Mouse (Mus musculus): ENCODE measurements around the gene Mfap4.

The Mfap4 gene

GRCm38 (mm10) chr11:61484613-61485540 lies at the start of gene Mfap4:
Gene Mfap4, plus strand, starts transcription at chr11:61485431.
- peak; percentile 54 for DNase-seq

DNA sequence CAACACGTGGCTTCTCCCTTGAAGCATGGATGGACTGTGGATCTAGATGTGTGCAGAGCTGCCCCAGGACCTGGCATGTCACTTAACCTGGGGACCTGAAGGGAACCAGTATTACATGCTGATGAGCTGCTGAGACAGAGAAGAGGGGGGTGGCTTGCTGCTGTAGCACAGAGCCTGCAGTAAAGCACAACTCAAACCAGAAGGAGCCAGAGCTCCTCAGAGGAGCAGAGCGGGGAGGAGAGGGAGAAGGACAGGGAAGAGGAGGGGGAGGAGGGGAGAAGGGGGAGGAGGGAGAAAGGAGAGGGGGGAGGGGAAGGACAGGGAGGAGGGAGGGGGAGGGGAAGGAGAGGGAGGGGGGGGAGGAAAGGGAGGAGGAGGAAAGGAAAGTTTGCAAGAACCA lies 48.9 kb upstream of the Mfap4 start:
- DNase-seq = no peak

GRCm38 (mm10) chr11:61439170-61439569 lies 46.1 kb upstream of the Mfap4 start:
- DNase-seq = no peak

- no peak for DNase-seq
Observed at GRCm38 (mm10) chr11:61440416-61440815, 44.8 kb upstream of the Mfap4 start.

DNA sequence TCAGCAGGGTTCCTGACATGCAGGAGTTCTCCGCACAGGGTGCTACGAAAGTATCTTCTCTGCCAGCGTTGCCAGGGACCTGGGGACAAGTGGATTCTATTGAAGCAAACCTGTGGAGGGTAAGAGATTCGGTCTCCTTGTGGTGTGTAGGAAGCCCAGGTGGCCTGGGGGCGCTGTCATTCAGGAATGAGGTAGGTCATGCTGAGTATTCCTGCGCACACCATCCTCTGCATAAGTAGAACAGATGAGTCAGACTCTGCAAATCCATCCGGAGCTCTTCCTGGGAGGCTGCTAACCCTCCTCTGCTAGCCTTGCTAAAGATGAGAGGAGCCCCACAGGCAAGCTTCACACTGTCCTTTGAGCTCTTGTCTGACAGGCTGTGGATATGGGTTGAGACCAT lies 43.6 kb upstream of the Mfap4 start:
- DNase-seq = no peak

- DNase-seq = no peak
Observed at GRCm38 (mm10) chr11:61443807-61444206, 41.4 kb upstream of the Mfap4 start.

- no peak for DNase-seq
Observed at GRCm38 (mm10) chr11:61447296-61447695, 37.9 kb upstream of the Mfap4 start.

GRCm38 (mm10) chr11:61448041-61448440 lies 37.2 kb upstream of the Mfap4 start:
- DNase-seq = no peak

DNA sequence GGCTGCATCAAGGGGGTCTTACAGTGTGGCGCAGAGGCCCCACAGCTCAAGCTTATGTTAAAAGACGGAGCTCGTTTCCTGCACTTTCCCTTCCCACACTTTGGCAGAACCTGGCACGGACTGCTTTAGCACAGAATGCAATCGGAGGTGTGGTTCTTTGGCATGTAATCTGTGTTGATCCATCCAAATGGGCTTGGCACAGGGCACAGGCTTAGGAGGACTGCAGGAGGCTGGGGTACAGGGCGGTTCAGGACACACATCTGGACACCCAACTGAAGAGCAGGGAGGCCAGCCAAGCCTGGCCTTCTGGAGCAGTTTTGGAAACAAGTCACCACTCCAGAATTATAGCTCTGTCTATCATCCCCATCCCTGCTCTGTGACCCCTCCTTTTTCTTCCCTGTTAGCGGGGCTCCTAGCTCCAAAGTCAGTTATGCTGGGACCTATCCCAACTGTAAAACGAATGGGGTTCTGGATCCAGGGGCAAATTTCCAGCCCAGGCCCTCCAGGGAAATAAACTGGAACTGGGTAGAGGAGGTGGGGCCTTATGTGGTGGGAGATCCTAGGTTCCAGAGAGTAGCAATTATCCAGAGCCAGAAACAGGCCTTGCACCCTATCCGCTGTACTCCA lies 36.5 kb upstream of the Mfap4 start:
- no peak for DNase-seq

DNA sequence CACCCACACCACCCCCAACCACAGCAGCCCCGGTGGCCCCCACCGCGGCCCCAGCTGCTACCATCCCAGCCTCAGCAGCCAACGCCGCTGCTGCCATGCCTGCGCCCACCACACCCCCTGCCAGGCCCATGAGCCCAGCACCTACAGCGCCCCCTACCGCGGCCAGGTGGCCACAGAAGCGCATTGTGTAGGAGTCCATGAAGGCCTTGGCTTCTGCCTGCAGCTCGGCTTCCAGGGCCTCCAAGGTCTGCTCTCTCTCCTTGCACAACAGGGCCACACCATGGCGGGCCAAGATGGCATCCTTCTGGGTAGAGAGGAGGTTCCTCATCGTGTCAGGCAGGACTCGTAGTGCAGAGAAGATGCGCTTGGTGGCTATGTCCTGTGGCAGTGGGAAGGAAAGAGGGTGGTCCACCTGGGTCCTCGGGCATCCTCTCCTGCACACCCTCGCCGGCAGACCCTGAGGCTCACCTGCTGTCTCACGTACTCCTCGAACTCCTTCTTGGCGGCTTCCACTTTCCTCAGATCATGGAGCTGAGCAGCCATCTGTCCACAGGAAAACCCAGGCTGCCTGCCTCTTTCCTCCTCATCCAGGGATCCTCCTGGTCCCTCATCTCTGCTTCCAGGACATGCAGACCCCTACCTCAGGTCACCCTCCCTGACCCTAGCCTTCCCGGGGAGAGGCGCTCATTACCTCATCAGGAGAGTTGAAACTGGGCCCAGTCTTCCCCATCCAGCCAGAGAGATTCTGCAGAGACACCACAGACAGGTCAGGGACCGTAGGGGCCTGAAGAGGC lies 35.5 kb upstream of the Mfap4 start:
- DNase-seq = peak; percentile 22

DNA sequence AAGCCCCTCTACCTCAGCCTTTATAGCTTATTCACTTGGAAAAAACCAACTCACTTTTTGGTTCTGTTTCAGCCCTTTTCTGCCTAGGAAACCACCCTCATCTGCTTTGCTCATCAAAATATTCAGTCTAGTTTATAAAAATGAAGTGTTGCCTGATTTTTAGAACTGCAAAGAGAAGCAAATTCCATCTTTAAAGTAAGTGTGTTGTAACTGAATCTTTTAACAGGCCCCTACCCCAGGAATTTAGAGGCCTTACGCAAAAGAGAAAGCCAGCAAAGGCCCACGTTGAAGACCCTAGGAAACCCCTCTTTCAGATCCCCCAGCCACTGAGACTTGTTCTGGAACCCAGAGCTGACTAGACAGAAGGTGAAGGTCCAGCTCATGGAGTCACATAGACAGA lies 21.2 kb upstream of the Mfap4 start:
- DNase-seq = no peak

- DNase-seq = no peak
Observed at GRCm38 (mm10) chr11:61465422-61465821, 19.8 kb upstream of the Mfap4 start.

GRCm38 (mm10) chr11:61468534-61468933 lies 16.7 kb upstream of the Mfap4 start:
- no peak for DNase-seq

- no peak for DNase-seq
Observed at GRCm38 (mm10) chr11:61469317-61469917, 15.8 kb upstream of the Mfap4 start.

GRCm38 (mm10) chr11:61470880-61471279 lies 14.4 kb upstream of the Mfap4 start:
- DNase-seq = no peak

GRCm38 (mm10) chr11:61473630-61474029 lies 11.6 kb upstream of the Mfap4 start:
- no peak for DNase-seq

- no peak for DNase-seq
Observed at GRCm38 (mm10) chr11:61476786-61477382, 8.3 kb upstream of the Mfap4 start.

GRCm38 (mm10) chr11:61477566-61478508 lies 7.4 kb upstream of the Mfap4 start:
- no peak for DNase-seq

- no peak for DNase-seq
Observed at GRCm38 (mm10) chr11:61478788-61479187, 6.4 kb upstream of the Mfap4 start.

- no peak for DNase-seq
Observed at GRCm38 (mm10) chr11:61481239-61482090, 3.8 kb upstream of the Mfap4 start.

Measured in right cerebral cortex, postnatal 4 days (tissue).